Mouse (Mus musculus) forebrain, embryonic 14.5 days (tissue): ENCODE measurements at regions not wholly inside any gene's neighbourhood (a gene's known extent, or its start where the extent isn't known, plus 50 kb on each side); places are given as distances from the start of the nearest gene placed in this dataset.
A peak's percentile ranks its signal among the peaks of the same experiment; 100 is the strongest.

Experiments
- ATAC-seq: fragments of 200-750 bp; cut with Nextera tagmentation; 2 replicates; pipeline ENCODE4 v1.8.0; 2017; ENCODE audit warnings: mild to moderate bottlenecking, moderate library complexity
- DNase-seq: peaks from one replicate; pipeline ENCODE4 v3.0.0-alpha.2; 2015; ENCODE audit warnings: low spot score
- H3K27ac ChIP-seq: fragments of 300-500 bp; sonication (generic); 2 replicates; pipeline ENCODE4 v1.5.1; 2014; ENCODE audit warnings: low read depth, mild to moderate bottlenecking, control low read depth, low read length, moderate library complexity
- H3K27me3 ChIP-seq: fragments of 300-500 bp; sonication (generic); replicated peaks from 2 replicates; pipeline ENCODE4 v1.6.1; 2014; ENCODE audit warnings: low read length, control low read depth, mixed read lengths; ENCODE audit not compliant: control insufficient read depth, insufficient read depth
- H3K36me3 ChIP-seq: fragments of 300-500 bp; sonication (generic); 2 replicates; pipeline ENCODE4 v1.6.1; 2014; ENCODE audit warnings: low read length, control low read depth; ENCODE audit not compliant: control insufficient read depth, insufficient read depth
- H3K4me1 ChIP-seq: fragments of 300-500 bp; sonication (generic); 2 replicates; pipeline ENCODE4 v1.6.1; 2014; ENCODE audit warnings: antibody characterized with exemption, low read length, control low read depth; ENCODE audit not compliant: control insufficient read depth, insufficient read depth
- H3K4me2 ChIP-seq: fragments of 300-500 bp; sonication (generic); 2 replicates; pipeline ENCODE4 v1.6.1; 2014; ENCODE audit warnings: mild to moderate bottlenecking, control low read depth, low read length
- H3K4me3 ChIP-seq: fragments of 300-500 bp; sonication (generic); 2 replicates; pipeline ENCODE4 v1.5.1; 2014; ENCODE audit warnings: low read depth, low read length, control low read depth
- H3K9ac ChIP-seq: fragments of 300-500 bp; sonication (generic); 2 replicates; pipeline ENCODE4 v1.6.1; 2014; ENCODE audit warnings: mild to moderate bottlenecking, low read length, control low read depth, moderate library complexity
- H3K9me3 ChIP-seq: fragments of 300-500 bp; sonication (generic); replicated peaks from 2 replicates; pipeline ENCODE4 v1.6.1; 2016; ENCODE audit warnings: low read length, control low read depth, mixed read lengths; ENCODE audit not compliant: control insufficient read depth
- WGBS: fragments of 180-500 bp; shearing (Covaris S2); extraction: QIAGEN DNeasy Blood & Tissue Kit; methylation state at CpG from one replicate; pipeline ENCODE4 v1.1.7; 2014; 5-methylcytosine and 5-hydroxymethylcytosine counted together

DNA sequence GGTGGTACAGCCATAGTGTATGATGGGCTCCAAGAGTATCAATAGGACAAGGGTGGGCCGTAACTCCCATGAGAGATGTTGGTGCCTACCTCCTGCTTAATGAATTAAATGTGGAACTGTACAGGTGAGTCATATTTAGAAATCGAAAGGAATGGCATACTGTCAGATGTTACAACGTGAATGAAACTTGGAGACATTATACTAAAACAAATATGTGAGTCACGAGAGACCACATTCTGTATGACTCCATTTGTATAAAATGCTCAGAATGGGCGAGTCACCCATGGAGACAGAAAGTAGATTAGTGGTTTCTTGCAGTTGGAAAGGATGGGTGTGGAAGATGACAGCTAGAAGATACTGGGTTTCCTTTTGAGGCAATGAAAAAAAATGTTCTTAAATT is 340.4 kb upstream of the Gm21798 start:
- no peak for ATAC-seq
- no peaks in the 10 kb centered on the region for H3K36me3 ChIP-seq
- WGBS = 92% methylated on average over 5 of the region's 5 CpGs
- no peak for DNase-seq
- no peak overlapping the region for H3K4me3 ChIP-seq
- no peak overlapping the region for H3K9ac ChIP-seq
- H3K9me3 ChIP-seq = no peaks in the 10 kb centered on the region
- no peak overlapping the region for H3K4me2 ChIP-seq
- H3K4me1 ChIP-seq = peaks cover 7% of the 10 kb centered on the region; the same call in 1 of the 2 replicates
- no peak overlapping the region for H3K27ac ChIP-seq
- H3K27me3 ChIP-seq = no peaks in the 10 kb centered on the region

GRCm38 (mm10) chr15:64480625-64481024 is 336.9 kb upstream of the Gm21798 start:
- WGBS = 29% methylated on average over 6 of the region's 6 CpGs
- ATAC-seq (no peak), DNase-seq (peak; percentile 30)
- no peaks in the 10 kb centered on the region for H3K9me3 ChIP-seq
- H3K4me2 ChIP-seq = no peak overlapping the region
- no peaks in the 10 kb centered on the region for H3K36me3 ChIP-seq
- peaks cover 7% of the 10 kb centered on the region; the same call in 1 of the 2 replicates for H3K4me1 ChIP-seq
- H3K4me3 ChIP-seq = no peak overlapping the region
- no peaks in the 10 kb centered on the region for H3K27me3 ChIP-seq
- H3K27ac ChIP-seq = no peak overlapping the region
- H3K9ac ChIP-seq = no peak overlapping the region

DNA sequence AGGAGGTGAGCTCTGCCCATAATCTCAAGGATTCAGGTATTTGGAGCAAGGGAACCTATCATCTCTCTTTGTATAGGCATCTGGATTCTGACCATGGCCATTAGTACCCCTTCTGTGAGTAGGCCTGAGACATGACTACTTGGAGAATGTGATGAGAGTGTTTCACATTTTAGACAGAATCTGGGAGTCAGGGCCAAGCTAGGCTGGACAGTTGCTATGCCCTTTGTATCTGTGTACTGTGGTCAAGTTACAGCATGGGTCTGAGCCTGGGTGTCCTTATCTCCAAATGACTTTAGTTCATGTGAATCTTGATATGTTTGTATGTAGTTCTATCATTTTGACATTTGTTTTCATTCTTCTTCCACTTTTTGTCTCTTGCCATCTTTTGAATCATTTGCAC is 336.3 kb upstream of the Gm21798 start:
- no peak for ATAC-seq

GRCm38 (mm10) chr15:64482960-64483359 is 334.5 kb upstream of the Gm21798 start:
- H3K27me3 ChIP-seq = no peaks in the 10 kb centered on the region
- WGBS = 87% methylated on average over 5 of the region's 5 CpGs
- no peak overlapping the region for H3K4me3 ChIP-seq

More for the DNA sequence above, 336.3 kb upstream of the Gm21798 start:
- Histone ChIP-seq H3K27me3 (no peaks in the 10 kb centered on the region), H3K4me3 (no peak overlapping the region), H3K4me1 (peaks cover 7% of the 10 kb centered on the region; the same call in 1 of the 2 replicates), H3K9ac (no peak overlapping the region), H3K9me3 (no peaks in the 10 kb centered on the region), H3K36me3 (no peaks in the 10 kb centered on the region), H3K27ac (no peak overlapping the region), H3K4me2 (no peak overlapping the region)
- no peak for DNase-seq

GRCm38 (mm10) chr15:64487801-64488200 is 329.7 kb upstream of the Gm21798 start:
- WGBS = 33% methylated on average over 2 of the region's 3 CpGs
- Histone ChIP-seq H3K9me3 (no peaks in the 10 kb centered on the region), H3K27me3 (no peaks in the 10 kb centered on the region), H3K4me3 (no peak overlapping the region), H3K4me1 (peaks cover 2% of the 10 kb centered on the region; the same call in 1 of the 2 replicates), H3K4me2 (no peak overlapping the region), H3K27ac (no peak overlapping the region), H3K36me3 (no peaks in the 10 kb centered on the region), H3K9ac (no peak overlapping the region)
- no peak for ATAC-seq
- peak; percentile 6 for DNase-seq

More at GRCm38 (mm10) chr15:64482960-64483359, 334.5 kb upstream of the Gm21798 start:
- ATAC-seq = no peak
- H3K9ac ChIP-seq = no peak overlapping the region
- H3K4me1 ChIP-seq = peaks cover 9% of the 10 kb centered on the region
- DNase-seq = no peak
- no peaks in the 10 kb centered on the region for H3K36me3 ChIP-seq
- no peaks in the 10 kb centered on the region for H3K9me3 ChIP-seq
- no peak overlapping the region for H3K4me2 ChIP-seq
- no peak overlapping the region for H3K27ac ChIP-seq

DNA sequence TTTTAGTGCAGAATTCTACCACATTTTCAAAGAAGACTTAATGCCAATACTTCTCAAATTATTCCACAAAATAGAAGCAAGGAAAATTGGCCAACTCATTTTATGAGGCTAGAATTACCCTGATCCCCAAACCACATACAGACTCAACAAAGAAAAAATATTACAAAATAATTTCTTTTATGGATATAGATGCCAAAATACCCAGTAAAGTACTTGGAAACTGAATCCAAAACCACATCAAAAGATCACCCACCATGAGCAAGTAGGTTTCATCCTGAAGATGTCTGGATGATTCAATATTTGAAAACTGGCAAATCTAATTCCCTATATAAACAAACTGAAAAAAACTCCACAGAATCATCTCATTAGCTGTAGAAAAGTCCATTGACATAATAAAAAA is 316.7 kb upstream of the Gm21798 start:
- ATAC-seq = no peak
- Histone ChIP-seq H3K4me2 (no peak overlapping the region), H3K27ac (no peak overlapping the region), H3K4me3 (no peak overlapping the region), H3K9ac (no peak overlapping the region), H3K36me3 (no peaks in the 10 kb centered on the region), H3K4me1 (no peaks in the 10 kb centered on the region), H3K27me3 (no peaks in the 10 kb centered on the region), H3K9me3 (no peaks in the 10 kb centered on the region)
- DNase-seq = no peak

GRCm38 (mm10) chr15:64501479-64501878 is 316.0 kb upstream of the Gm21798 start:
- WGBS = 82% methylated on average over 1 of the region's 1 CpGs
- Histone ChIP-seq H3K27me3 (no peaks in the 10 kb centered on the region), H3K4me3 (no peak overlapping the region), H3K36me3 (no peaks in the 10 kb centered on the region), H3K9me3 (no peaks in the 10 kb centered on the region), H3K27ac (no peak overlapping the region), H3K4me1 (no peaks in the 10 kb centered on the region), H3K4me2 (no peak overlapping the region), H3K9ac (no peak overlapping the region)
- DNase-seq (no peak), ATAC-seq (no peak)

DNA sequence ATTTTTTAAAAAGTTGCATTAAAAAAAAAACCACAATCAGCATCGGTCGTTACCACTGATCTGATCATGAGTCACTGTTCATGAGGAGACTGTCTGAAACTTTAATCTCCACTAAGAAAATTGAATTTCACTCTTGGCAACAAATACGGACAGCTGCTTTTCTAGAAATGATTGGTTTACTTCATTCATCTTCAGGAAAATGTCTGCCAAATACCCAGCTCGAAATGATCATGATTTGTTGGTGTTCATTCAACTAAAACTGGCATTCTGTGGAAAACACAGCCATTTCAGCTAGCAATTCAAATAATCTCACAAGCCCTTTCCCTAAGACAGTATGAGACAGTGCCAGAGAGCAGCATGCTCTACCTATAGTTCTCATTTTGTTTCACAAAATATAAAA is 312.7 kb upstream of the Gm21798 start:
- no peak for ATAC-seq
- WGBS = 83% methylated on average over 4 of the region's 4 CpGs
- no peak overlapping the region for H3K27ac ChIP-seq
- peak; percentile 38 for DNase-seq
- H3K4me2 ChIP-seq = no peak overlapping the region
- H3K9me3 ChIP-seq = no peaks in the 10 kb centered on the region
- no peaks in the 10 kb centered on the region for H3K36me3 ChIP-seq
- no peaks in the 10 kb centered on the region for H3K27me3 ChIP-seq
- no peaks in the 10 kb centered on the region for H3K4me1 ChIP-seq
- no peak overlapping the region for H3K4me3 ChIP-seq
- no peak overlapping the region for H3K9ac ChIP-seq

DNA sequence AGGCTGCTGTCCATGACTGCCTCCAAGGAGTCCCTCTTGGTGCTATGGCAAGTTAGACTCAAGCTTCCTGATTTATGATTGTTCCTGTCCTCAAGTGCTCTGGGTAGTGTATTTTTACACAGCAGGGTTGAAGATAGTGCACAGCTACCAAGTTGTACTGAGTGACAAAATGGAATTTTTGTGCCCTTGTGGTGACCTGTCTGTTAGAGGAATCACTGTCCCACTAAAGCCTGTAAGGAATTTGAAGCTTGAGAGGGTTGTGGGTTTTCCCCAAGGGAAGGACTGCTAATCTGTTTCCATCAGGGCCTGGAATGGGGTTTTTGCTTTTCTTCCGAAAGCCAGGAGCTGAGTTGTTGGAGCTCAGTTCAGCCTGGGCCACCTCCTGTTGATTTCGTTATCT is 306.8 kb upstream of the Gm21798 start:
- WGBS = 88% methylated on average over 2 of the region's 2 CpGs
- DNase-seq = no peak
- no peak overlapping the region for H3K4me2 ChIP-seq
- no peak for ATAC-seq
- no peak overlapping the region for H3K4me3 ChIP-seq
- no peaks in the 10 kb centered on the region for H3K4me1 ChIP-seq
- no peaks in the 10 kb centered on the region for H3K9me3 ChIP-seq
- no peaks in the 10 kb centered on the region for H3K27me3 ChIP-seq
- H3K9ac ChIP-seq = no peak overlapping the region
- H3K27ac ChIP-seq = no peak overlapping the region
- no peaks in the 10 kb centered on the region for H3K36me3 ChIP-seq
